Mouse (Mus musculus): Measurements from ENCODE around the gene Olfr1359. TPM values are rescaled to one million over a fixed set of nuclear protein-coding genes. Genes with fewer than 3 reads are reported as not detected.
"Not testable (repeated sequence)": the region's sequence is repeated elsewhere in the genome, so short reads cannot be mapped to it uniquely, and the experiment has no call there.

The Olfr1359 gene
- polyA plus RNA-seq (2016; fragmentation: Nextera tagmentation; extraction: Ambion mirVana) = not detected in 2 replicates

DNA sequence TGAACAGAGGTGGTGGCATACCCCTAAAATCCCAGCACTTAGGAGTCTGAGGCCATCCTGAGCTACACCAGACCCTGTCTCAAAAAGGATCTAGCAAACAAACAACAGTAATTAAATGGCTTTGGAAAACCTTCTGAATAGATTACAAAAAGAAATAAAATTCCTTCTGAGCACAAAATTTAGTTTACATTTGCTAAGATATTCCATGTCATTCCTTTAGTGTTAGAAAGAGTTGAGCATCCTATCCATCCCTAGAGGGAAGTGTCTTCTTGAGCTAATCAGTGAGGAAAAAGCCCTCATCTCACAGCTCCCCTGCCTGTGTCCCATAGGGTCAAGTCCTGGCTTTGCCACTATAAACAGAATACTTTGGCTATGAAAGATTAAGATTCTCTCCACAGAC lies at the start of gene Olfr1359:
Gene Olfr1359 (plus strand): TSS at position 301 of the 400 bp plus-strand sequence.
- ATAC-seq (ENCODE audit: insufficient number of reproducible peaks, low FRiP score) = no peak
- Histone ChIP-seq H3K9me3 (replicated peaks) (no peaks in the 10 kb centered on the region), H3K4me1 (replicated peaks) (no peaks in the 10 kb centered on the region), H3K4me2 (no peak within 1 kb of the TSS), H3K36me3 (no peaks in the 10 kb centered on the region), H3K27ac (ENCODE audit: poor library complexity, severe bottlenecking) (no peak within 1 kb of the TSS), H3K27me3 (replicated peaks) (no peaks in the 10 kb centered on the region), H3K9ac (no peak within 1 kb of the TSS), H3K4me3 (no peak within 1 kb of the TSS)

DNA sequence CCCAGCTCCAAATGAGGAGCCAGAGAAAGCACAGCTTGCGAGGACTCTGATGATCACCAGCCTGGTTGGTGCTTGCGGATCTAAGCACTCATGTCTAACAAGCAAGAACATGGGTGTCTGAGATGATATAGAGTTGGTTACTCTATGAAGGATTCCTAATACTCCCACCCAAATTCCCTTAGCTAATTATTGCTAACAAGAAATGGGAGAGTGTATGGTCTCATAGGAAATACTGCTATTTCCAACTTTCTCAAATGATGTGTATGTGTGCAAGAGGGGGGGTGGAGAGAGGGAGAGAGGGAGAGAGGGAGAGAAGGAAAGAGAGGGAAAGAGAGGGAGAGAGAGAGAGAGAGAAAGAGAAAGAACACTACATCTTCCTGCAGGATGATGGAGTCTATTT lies 34.6 kb upstream of the Olfr1359 start, which contains the start of gene Olfr1361:
Gene Olfr1361 (minus strand): TSS at position 101 of the 400 bp plus-strand sequence.
- no peak within 1 kb of the TSS for H3K4me2 ChIP-seq
- no peak within 1 kb of the TSS for H3K4me3 ChIP-seq
- no peaks in the 10 kb centered on the region for H3K27me3 ChIP-seq (replicated peaks)
- H3K9me3 ChIP-seq (replicated peaks) = no peaks in the 10 kb centered on the region; the same call in 1 of the 2 replicates
- H3K27ac ChIP-seq (ENCODE audit: poor library complexity, severe bottlenecking) = no peak within 1 kb of the TSS
- 74% methylated on average over 2 of the region's 2 CpGs for WGBS
- H3K4me1 ChIP-seq (replicated peaks) = no peaks in the 10 kb centered on the region
- H3K9ac ChIP-seq = no peak within 1 kb of the TSS
- no peaks in the 10 kb centered on the region for H3K36me3 ChIP-seq
- no peak for ATAC-seq (ENCODE audit: insufficient number of reproducible peaks, low FRiP score)

DNA sequence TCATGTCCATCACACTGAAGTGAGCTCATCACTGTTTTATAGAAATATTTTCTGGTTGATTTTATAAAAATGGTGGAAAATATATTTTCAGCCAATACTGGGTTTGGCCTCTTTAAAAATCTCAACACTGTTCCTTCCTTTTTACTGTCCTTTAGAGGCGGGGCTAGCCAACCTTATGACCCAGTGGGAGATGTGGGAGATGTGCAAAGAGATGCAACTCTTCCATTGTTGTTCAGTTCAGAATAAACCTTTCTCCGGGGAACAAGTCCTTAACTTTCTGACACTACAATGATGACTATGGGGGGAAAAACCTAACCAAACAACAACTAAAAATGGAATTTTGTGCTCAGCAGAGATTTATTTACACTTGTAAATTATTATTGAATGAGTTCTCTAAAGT lies 20.6 kb upstream of the Olfr1359 start, which contains the start of gene Olfr1360:
Gene Olfr1360 (minus strand): TSS at position 101 of the 400 bp plus-strand sequence.
- Histone ChIP-seq H3K27me3 (replicated peaks) (no peaks in the 10 kb centered on the region), H3K36me3 (no peaks in the 10 kb centered on the region), H3K4me1 (replicated peaks) (no peaks in the 10 kb centered on the region), H3K4me2 (no peak within 1 kb of the TSS), H3K9me3 (replicated peaks) (no peaks in the 10 kb centered on the region), H3K9ac (no peak within 1 kb of the TSS), H3K27ac (ENCODE audit: poor library complexity, severe bottlenecking) (no peak within 1 kb of the TSS), H3K4me3 (no peak within 1 kb of the TSS)
- ATAC-seq (ENCODE audit: insufficient number of reproducible peaks, low FRiP score) = no peak
- WGBS = 78% methylated on average over 2 of the region's 2 CpGs

DNA sequence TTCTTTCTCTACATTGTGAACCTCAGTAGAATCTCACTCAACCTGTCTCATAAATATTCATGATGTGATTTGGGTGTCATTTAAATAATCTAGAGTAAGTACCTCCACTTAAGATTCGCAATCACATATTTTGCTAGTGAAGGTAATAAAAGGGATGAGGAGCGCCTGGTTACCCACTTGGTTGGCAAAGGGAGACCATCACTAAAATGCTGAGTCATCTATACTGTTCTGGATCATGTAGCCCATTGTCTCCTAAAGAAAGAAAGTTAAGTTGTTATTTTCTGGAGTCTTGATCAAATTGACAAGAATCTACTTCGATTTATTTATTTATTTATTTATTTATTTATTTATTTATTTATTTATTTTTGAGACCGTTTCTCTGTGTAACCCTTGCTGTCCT lies 8.8 kb downstream of the Olfr1359 start:
- no peaks in the 10 kb centered on the region for H3K27me3 ChIP-seq (replicated peaks)
- 66% methylated on average over 4 of the region's 4 CpGs for WGBS
- H3K9me3 ChIP-seq (replicated peaks) = no peaks in the 10 kb centered on the region
- H3K4me1 ChIP-seq (replicated peaks) = no peaks in the 10 kb centered on the region; the same call in 1 of the 2 replicates
- ATAC-seq (ENCODE audit: insufficient number of reproducible peaks, low FRiP score) = no peak
- H3K9ac ChIP-seq = no peak overlapping the region
- no peak overlapping the region for H3K4me2 ChIP-seq
- no peak overlapping the region for H3K27ac ChIP-seq (ENCODE audit: poor library complexity, severe bottlenecking)
- no peak overlapping the region for H3K4me3 ChIP-seq
- no peaks in the 10 kb centered on the region for H3K36me3 ChIP-seq

DNA sequence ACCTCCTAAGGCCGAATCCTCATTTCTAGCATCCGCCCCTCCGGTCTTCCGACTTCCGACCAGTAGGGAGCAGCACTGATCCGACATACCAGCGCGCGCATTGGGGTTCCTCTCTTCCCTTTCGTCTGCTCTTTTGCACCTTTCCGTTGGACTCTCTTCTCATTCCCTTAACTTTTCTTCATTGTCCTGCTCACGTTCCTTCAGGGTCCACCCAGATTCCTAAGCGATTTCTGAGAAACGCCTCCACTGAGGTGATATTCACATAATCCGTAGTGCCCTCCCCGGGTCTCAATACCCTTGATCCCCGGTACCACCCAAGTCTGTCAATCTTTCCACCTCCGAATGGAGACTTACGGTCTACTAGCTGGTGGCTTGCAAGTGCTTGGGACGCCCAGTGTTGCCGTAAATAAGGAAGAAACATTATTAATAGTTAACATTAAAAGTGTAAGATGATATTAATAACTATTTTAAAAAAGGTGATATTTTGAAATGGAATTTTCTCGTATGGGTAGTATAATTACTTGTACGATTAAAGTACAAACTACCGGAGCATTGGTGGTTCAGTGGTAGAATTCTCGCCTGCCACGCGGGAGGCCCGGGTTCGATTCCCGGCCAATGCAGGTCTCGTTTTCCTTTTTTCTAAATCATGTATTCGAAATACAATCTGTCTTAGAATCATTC lies 12.3 kb downstream of the Olfr1359 start:
- under 1% methylated on average over 32 of the region's 32 CpGs for WGBS
- Histone ChIP-seq H3K4me1 (replicated peaks) (peaks cover 3% of the 10 kb centered on the region), H3K4me3 (peak overlapping the region; percentile 76)

DNA sequence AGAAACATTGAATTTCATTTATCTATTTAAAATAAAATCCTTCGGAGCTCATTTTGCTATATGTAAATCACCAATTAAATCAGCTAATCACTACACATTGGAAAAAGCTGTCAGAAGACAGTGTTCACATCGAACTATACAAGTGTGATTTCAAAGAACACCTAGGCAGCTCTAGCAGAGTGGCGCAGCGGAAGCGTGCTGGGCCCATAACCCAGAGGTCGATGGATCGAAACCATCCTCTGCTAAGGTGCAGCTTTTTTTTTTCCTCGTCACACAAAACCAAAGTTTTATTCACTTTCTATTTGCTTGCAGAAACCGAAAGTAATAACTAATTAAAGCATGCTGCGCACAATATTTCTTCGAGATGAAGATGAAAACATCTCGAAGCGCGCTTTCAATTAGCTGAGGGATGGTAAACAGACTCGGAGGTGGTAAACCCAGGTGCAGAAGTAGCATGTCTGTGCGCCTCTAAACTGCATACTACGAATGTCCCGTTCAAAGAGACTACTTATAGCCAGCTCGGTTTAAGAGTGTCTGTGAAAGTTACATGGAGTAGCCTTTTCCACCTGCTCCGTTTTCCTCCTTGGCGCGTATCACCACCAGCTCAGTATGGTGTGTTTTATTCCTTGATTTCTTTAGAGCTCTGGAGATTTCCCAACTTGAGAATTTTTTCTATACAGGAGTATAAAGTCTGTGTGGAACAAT lies 13.1 kb downstream of the Olfr1359 start:
- no peaks in the 10 kb centered on the region for H3K36me3 ChIP-seq
- peak overlapping the region; percentile 58 for H3K4me3 ChIP-seq
- peaks cover 8% of the 10 kb centered on the region for H3K4me1 ChIP-seq (replicated peaks)
- 3% methylated on average over 22 of the region's 22 CpGs for WGBS
- H3K9ac ChIP-seq = peak overlapping the region; percentile 74
- ATAC-seq (ENCODE audit: insufficient number of reproducible peaks, low FRiP score) = peak; percentile 80
- H3K9me3 ChIP-seq (replicated peaks) = no peaks in the 10 kb centered on the region
- no peak overlapping the region for H3K27ac ChIP-seq (ENCODE audit: poor library complexity, severe bottlenecking)
- H3K27me3 ChIP-seq (replicated peaks) = no peaks in the 10 kb centered on the region
- H3K4me2 ChIP-seq = peak overlapping the region; percentile 80

More for the DNA sequence above, 12.3 kb downstream of the Olfr1359 start:
- H3K36me3 ChIP-seq = no peaks in the 10 kb centered on the region
- H3K27me3 ChIP-seq (replicated peaks) = no peaks in the 10 kb centered on the region
- peak overlapping the region; percentile 65 for H3K9ac ChIP-seq
- no peaks in the 10 kb centered on the region for H3K9me3 ChIP-seq (replicated peaks)
- H3K27ac ChIP-seq (ENCODE audit: poor library complexity, severe bottlenecking) = peak overlapping the region; percentile 81
- ATAC-seq (ENCODE audit: insufficient number of reproducible peaks, low FRiP score) = peak; percentile 78
- H3K4me2 ChIP-seq = peak overlapping the region; percentile 50

DNA sequence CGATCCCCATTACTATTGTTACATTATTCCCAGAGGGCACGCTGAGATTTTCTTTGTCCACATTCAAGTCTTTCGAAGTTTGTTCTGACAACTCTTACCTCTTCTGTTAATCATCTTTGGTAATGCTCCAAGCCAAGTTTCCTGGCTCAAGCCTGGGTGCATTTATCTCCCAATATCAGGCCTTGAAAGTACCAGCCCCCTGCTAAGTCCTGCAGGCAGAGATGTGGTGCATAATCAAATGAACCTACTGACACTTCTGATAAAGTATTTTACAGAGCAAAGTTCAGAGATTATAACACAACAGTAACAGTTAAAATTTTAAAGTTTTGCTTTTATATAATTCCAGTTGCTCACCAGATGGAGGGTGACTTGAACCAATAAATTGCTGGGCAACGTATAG lies 13.8 kb downstream of the Olfr1359 start:
- Histone ChIP-seq H3K4me3 (peak overlapping the region; percentile 58), H3K9me3 (replicated peaks) (no peaks in the 10 kb centered on the region), H3K27me3 (replicated peaks) (no peaks in the 10 kb centered on the region), H3K9ac (peak overlapping the region; percentile 74; the same call in 1 of the 2 replicates), H3K4me2 (peak overlapping the region; percentile 80), H3K36me3 (no peaks in the 10 kb centered on the region), H3K4me1 (replicated peaks) (peaks cover 8% of the 10 kb centered on the region), H3K27ac (ENCODE audit: poor library complexity, severe bottlenecking) (no peak overlapping the region)
- ATAC-seq (ENCODE audit: insufficient number of reproducible peaks, low FRiP score) = no peak
- 31% methylated on average over 4 of the region's 4 CpGs for WGBS

DNA sequence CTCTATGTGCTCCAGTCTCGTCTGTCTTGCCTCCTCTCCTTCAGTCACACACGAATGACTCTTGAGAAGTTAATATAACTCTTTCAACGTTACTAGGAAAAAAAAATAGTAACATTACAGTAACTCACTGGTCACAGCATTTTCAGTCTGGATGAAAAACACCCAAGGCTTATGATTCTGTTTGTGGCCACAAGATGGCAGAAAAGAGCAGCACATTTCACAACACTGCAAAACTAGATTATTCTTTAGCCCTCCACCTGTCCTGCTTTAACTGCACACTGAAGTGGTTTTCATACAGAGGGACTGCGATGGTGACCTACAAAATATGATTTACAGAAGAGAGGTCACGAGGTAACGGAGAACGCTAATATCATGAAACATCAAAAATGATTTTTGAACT lies 16.8 kb downstream of the Olfr1359 start:
- no peaks in the 10 kb centered on the region for H3K9me3 ChIP-seq (replicated peaks)
- 1% methylated on average over 7 of the region's 7 CpGs for WGBS
- peak overlapping the region; percentile 79 for H3K9ac ChIP-seq

DNA sequence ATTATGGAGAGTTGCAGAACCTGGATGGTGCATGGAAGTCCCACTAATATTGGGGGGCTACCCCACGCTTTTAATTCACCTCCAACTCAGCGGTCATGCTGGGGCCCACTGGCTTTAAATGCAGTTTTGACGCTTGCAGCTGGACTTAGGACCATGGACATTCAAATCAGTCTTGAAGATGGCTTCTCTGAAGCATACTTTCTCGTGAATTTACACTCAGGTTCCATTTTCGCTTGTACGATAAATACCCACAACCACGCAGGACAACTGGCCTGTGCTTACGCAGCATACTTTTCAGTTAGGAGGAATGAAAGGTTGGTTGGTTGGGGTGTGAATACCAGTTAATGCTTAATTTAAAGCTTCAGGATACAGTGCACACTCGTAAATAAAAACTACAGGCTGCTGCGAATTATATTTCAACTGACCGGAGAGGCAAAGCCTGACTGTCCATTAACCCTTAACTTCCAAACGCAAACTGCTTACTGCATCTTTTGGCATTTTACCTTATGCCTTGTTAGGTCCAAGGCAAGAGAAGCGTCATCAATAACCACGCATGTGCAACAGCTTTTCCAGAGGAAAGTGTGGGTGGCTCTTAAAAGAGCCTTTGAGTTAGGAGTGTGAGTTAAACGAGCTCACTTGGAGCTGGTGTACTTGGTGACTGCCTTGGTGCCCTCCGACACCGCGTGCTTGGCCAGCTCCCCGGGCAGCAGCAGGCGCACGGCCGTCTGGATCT lies 17.4 kb downstream of the Olfr1359 start:
- no peaks in the 10 kb centered on the region for H3K36me3 ChIP-seq
- H3K27me3 ChIP-seq (replicated peaks) = no peaks in the 10 kb centered on the region
- WGBS = 2% methylated on average over 22 of the region's 22 CpGs
- H3K4me3 ChIP-seq = peak overlapping the region; percentile 47
- no peaks in the 10 kb centered on the region for H3K9me3 ChIP-seq (replicated peaks)
- H3K4me2 ChIP-seq = peak overlapping the region; percentile 90
- H3K4me1 ChIP-seq (replicated peaks) = peaks cover 20% of the 10 kb centered on the region
- peak overlapping the region; percentile 79 for H3K9ac ChIP-seq
- H3K27ac ChIP-seq (ENCODE audit: poor library complexity, severe bottlenecking) = peak overlapping the region; percentile 92
- no peak for ATAC-seq (ENCODE audit: insufficient number of reproducible peaks, low FRiP score)

More for the DNA sequence above, 16.8 kb downstream of the Olfr1359 start:
- Histone ChIP-seq H3K27me3 (replicated peaks) (no peaks in the 10 kb centered on the region), H3K4me1 (replicated peaks) (peaks cover 20% of the 10 kb centered on the region), H3K4me2 (peak overlapping the region; percentile 90), H3K27ac (ENCODE audit: poor library complexity, severe bottlenecking) (no peak overlapping the region; the same call in 1 of the 2 replicates), H3K4me3 (peak overlapping the region; percentile 47), H3K36me3 (no peaks in the 10 kb centered on the region)
- no peak for ATAC-seq (ENCODE audit: insufficient number of reproducible peaks, low FRiP score)

DNA sequence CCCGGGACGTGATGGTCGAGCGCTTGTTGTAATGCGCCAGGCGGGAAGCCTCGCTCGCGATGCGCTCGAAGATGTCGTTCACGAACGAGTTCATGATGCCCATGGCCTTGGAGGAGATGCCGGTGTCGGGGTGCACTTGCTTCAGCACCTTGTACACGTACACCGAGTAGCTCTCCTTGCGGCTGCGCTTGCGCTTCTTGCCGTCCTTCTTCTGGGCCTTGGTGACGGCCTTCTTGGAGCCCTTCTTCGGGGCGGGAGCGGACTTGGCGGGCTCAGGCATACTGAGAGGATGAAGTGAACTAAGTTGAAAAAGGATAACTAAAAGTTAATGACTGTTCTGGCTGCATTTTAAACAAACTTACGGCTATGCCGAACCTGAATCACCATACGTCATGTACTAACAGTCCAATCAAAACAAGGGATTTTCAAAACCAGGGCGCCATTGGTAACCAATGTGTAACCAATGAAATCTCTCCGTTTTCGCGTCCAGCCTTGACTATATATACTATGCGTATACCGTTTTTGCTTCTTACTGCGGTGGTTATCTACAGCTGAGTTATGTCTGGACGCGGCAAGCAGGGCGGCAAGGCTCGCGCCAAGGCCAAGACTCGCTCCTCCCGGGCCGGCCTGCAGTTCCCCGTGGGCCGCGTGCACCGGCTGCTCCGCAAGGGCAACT lies 18.1 kb downstream of the Olfr1359 start, which contains the start of the genes Hist1h2bl and Hist1h2ai:
Gene Hist1h2bl (minus strand): TSS at position 280 of the 676 bp plus-strand sequence.
Gene Hist1h2ai (plus strand): TSS at position 559 of the 676 bp plus-strand sequence.
- Histone ChIP-seq H3K4me1 (replicated peaks) (peaks cover 21% of the 10 kb centered on the region), H3K9ac (peak within 1 kb of the TSS; percentile 82), H3K27ac (ENCODE audit: poor library complexity, severe bottlenecking) (peak within 1 kb of the TSS; percentile 96), H3K4me2 (peak within 1 kb of the TSS; percentile 90), H3K4me3 (peak within 1 kb of the TSS; percentile 52)
- H3K36me3 ChIP-seq; H3K9me3 ChIP-seq (replicated peaks); H3K27me3 ChIP-seq (replicated peaks): not testable (repeated sequence)
- WGBS = under 1% methylated on average over 36 of the region's 50 CpGs
- ATAC-seq (ENCODE audit: insufficient number of reproducible peaks, low FRiP score) = peak; percentile 93

All from heart, embryonic 12.5 days (tissue).